Mouse (Mus musculus) G1E (cell line): Measurements from ENCODE around the gene Ttll11. TPM values are rescaled to one million over a fixed set of nuclear protein-coding genes. Genes with fewer than 3 reads are reported as not detected.

Source experiments
- ATAC-seq: 2 replicates; pipeline ENCODE4 v1.8.0; 2016; ENCODE audit warnings: mild to moderate bottlenecking; ENCODE audit not compliant: insufficient number of reproducible peaks, poor library complexity, low FRiP score, severe bottlenecking; ENCODE audit errors: extremely low read depth
- DNase-seq: peaks from one replicate; pipeline ENCODE4 v3.0.0; 2012; ENCODE audit warnings: low spot score
- H3K27me3 ChIP-seq: 2 replicates; pipeline ENCODE4 v1.6.1; 2012; ENCODE audit warnings: mild to moderate bottlenecking, low read length, inconsistent platforms; ENCODE audit not compliant: insufficient read depth
- H3K36me3 ChIP-seq: replicated peaks from 2 replicates; pipeline ENCODE3; 2012; ENCODE audit warnings: mild to moderate bottlenecking, inconsistent platforms
- H3K4me1 ChIP-seq: 2 replicates; pipeline ENCODE4 v1.6.1; 2012; ENCODE audit warnings: low read depth, low read length, inconsistent platforms, mixed read lengths; ENCODE audit not compliant: insufficient read depth
- H3K4me3 ChIP-seq: 2 replicates; pipeline ENCODE4 v1.5.1; 2012; ENCODE audit warnings: low read depth, mild to moderate bottlenecking, inconsistent platforms, low read length, moderate library complexity, mixed read lengths
- H3K9me3 ChIP-seq: replicated peaks from 2 replicates; pipeline ENCODE4 v1.6.1; 2012; ENCODE audit warnings: inconsistent platforms
- CTCF ChIP-seq: IDR thresholded peaks from 2 replicates; pipeline ENCODE4 v1.5.1; 2012; ENCODE audit warnings: low read depth, low read length, inconsistent platforms, mixed read lengths
- GATA1 ChIP-seq: IDR thresholded peaks from 2 replicates; pipeline ENCODE4 v1.6.1; 2012; ENCODE audit warnings: borderline replicate concordance, low read length, inconsistent platforms, mixed read lengths
- GATA2 ChIP-seq: IDR thresholded peaks from 2 replicates; pipeline ENCODE4 v1.6.1; 2012; ENCODE audit warnings: low read depth, low read length, inconsistent platforms, borderline replicate concordance
- POLR2AphosphoS5 ChIP-seq: IDR thresholded peaks from 2 replicates; pipeline ENCODE4 v1.6.1; 2012; ENCODE audit warnings: low read depth, low read length, inconsistent platforms; ENCODE audit not compliant: insufficient replicate concordance
- TAL1 ChIP-seq: conservative IDR thresholded peaks from 2 replicates; pipeline ENCODE4 v1.6.1; 2012; ENCODE audit warnings: low read depth, low read length, inconsistent platforms, mixed read lengths
- polyA plus RNA-seq: library from polyadenylated mRNA; stranded (reverse); fragments of >175 nt; gene quantifications from 2 replicates; pipeline ENCODE4 v1.2.3, GENCODE M21; 2012
- total RNA-seq, 2 experiments: library from RNA; stranded (forward) in 1 of 2; stranded (reverse) in 1 of 2; fragments of 200-1000 nt in 1 of 2; fragments of >200 nt in 1 of 2; fragmentation: Nextera tagmentation in 1 of 2; gene quantifications; 2 replicates each; pipeline ENCODE4 v1.2.3; 2014 to 2017

The Ttll11 gene
- total and polyA plus RNA-seq, 3 experiments, result 0.33 to 0.87 TPM; not detected in 1

- Histone ChIP-seq H3K36me3 (no peaks in the 10 kb centered on the region), H3K4me3 (no peak overlapping the region), H3K9me3 (no peaks in the 10 kb centered on the region), H3K27me3 (peaks cover under 1% of the 10 kb centered on the region), H3K4me1 (no peaks in the 10 kb centered on the region)
- TF ChIP-seq TAL1 (no peak), GATA1 (no peak), CTCF (no peak), POLR2AphosphoS5 (no peak), GATA2 (no peak)
- no peak for ATAC-seq
- DNase-seq, result no peak
Observed at GRCm38 (mm10) chr2:35723691-35724090, 256.0 kb downstream of the Ttll11 start.

- Histone ChIP-seq H3K27me3 (peaks cover 3% of the 10 kb centered on the region), H3K9me3 (no peaks in the 10 kb centered on the region), H3K36me3 (no peaks in the 10 kb centered on the region), H3K4me1 (no peaks in the 10 kb centered on the region), H3K4me3 (no peak overlapping the region)
- ATAC-seq (no peak), DNase-seq (no peak)
- TF ChIP-seq GATA2, result no peak
- no peak for TF ChIP-seq GATA1
- TF ChIP-seq CTCF, result no peak
- TF ChIP-seq POLR2AphosphoS5, result no peak
- no peak for TF ChIP-seq TAL1
Observed at GRCm38 (mm10) chr2:35723267-35723666, 256.4 kb downstream of the Ttll11 start.

GRCm38 (mm10) chr2:35722821-35723220 is 256.9 kb downstream of the Ttll11 start:
- Histone ChIP-seq H3K36me3 (no peaks in the 10 kb centered on the region), H3K4me3 (no peak overlapping the region), H3K9me3 (no peaks in the 10 kb centered on the region), H3K27me3 (peaks cover 3% of the 10 kb centered on the region), H3K4me1 (no peaks in the 10 kb centered on the region)
- ATAC-seq (no peak), DNase-seq (no peak)
- TF ChIP-seq GATA2, result no peak
- TF ChIP-seq GATA1, result no peak
- no peak for TF ChIP-seq CTCF

GRCm38 (mm10) chr2:35720956-35721355 is 258.8 kb downstream of the Ttll11 start:
- Histone ChIP-seq H3K27me3 (peaks cover 3% of the 10 kb centered on the region; the same call in 1 of the 2 replicates), H3K4me1 (no peaks in the 10 kb centered on the region), H3K9me3 (no peaks in the 10 kb centered on the region), H3K36me3 (no peaks in the 10 kb centered on the region), H3K4me3 (no peak overlapping the region)
- DNase-seq, result no peak
- no peak for TF ChIP-seq POLR2AphosphoS5
- TF ChIP-seq TAL1, result no peak
- TF ChIP-seq GATA1, result no peak
- TF ChIP-seq GATA2, result no peak
- no peak for TF ChIP-seq CTCF
- no peak for ATAC-seq

GRCm38 (mm10) chr2:35720550-35720949 is 259.2 kb downstream of the Ttll11 start:
- DNase-seq (no peak), ATAC-seq (no peak)
- no peak for TF ChIP-seq GATA2
- no peak for TF ChIP-seq TAL1
- TF ChIP-seq CTCF, result no peak
- TF ChIP-seq GATA1, result no peak
- no peak for TF ChIP-seq POLR2AphosphoS5
- no peaks in the 10 kb centered on the region for H3K36me3 ChIP-seq
- H3K9me3 ChIP-seq, result no peaks in the 10 kb centered on the region
- H3K4me1 ChIP-seq, result no peaks in the 10 kb centered on the region
- no peak overlapping the region for H3K4me3 ChIP-seq
- H3K27me3 ChIP-seq, result peaks cover 3% of the 10 kb centered on the region; the same call in 1 of the 2 replicates

- no peaks in the 10 kb centered on the region for H3K4me1 ChIP-seq
- ATAC-seq (no peak), DNase-seq (no peak)
- no peaks in the 10 kb centered on the region for H3K9me3 ChIP-seq
- no peaks in the 10 kb centered on the region for H3K36me3 ChIP-seq
- H3K4me3 ChIP-seq, result no peak overlapping the region
- H3K27me3 ChIP-seq, result peaks cover 5% of the 10 kb centered on the region; the same call in 1 of the 2 replicates
- TF ChIP-seq POLR2AphosphoS5 (no peak), GATA2 (no peak), TAL1 (no peak), CTCF (no peak), GATA1 (no peak)
Observed at GRCm38 (mm10) chr2:35720104-35720503, 259.6 kb downstream of the Ttll11 start.
